Mouse (Mus musculus): ENCODE results near the gene Il17c. TPM values are rescaled to one million over a fixed set of nuclear protein-coding genes. Genes with fewer than 3 reads are reported as not detected.

Gene Il17c
- polyA plus RNA-seq, 1 experiment from 2014 or later = not detected

GRCm38 (mm10) chr8:122445203-122445602, 23.4 kb downstream of the Il17c start:
- Histone ChIP-seq H3K4me3 (peak overlapping the region; percentile 68; the same call in 1 of the 2 replicates), H3K36me3 (no peaks in the 10 kb centered on the region), H3K4me2 (replicated peaks) (peak overlapping the region; percentile 90), H3K9ac (no peak overlapping the region), H3K27me3 (no peaks in the 10 kb centered on the region), H3K4me1 (peaks cover 32% of the 10 kb centered on the region), H3K9me3 (replicated peaks) (no peaks in the 10 kb centered on the region), H3K27ac (peak overlapping the region; percentile 94; the same call in 1 of the 2 replicates)
- 65% methylated on average over 3 of the region's 3 CpGs for WGBS
- no peak for ATAC-seq (ENCODE audit: low FRiP score)

GRCm38 (mm10) chr8:122451161-122451703, 29.4 kb downstream of the Il17c start:
- no peak for ATAC-seq (ENCODE audit: low FRiP score)
- Histone ChIP-seq H3K4me2 (replicated peaks) (no peak overlapping the region), H3K4me3 (no peak overlapping the region), H3K9ac (no peak overlapping the region), H3K4me1 (no peaks in the 10 kb centered on the region; the same call in 1 of the 2 replicates), H3K27ac (no peak overlapping the region), H3K27me3 (peaks cover 16% of the 10 kb centered on the region), H3K9me3 (replicated peaks) (no peaks in the 10 kb centered on the region), H3K36me3 (no peaks in the 10 kb centered on the region)
- 77% methylated on average over 7 of the region's 7 CpGs for WGBS

GRCm38 (mm10) chr8:122452154-122452553, 30.3 kb downstream of the Il17c start:
- H3K27ac ChIP-seq = no peak overlapping the region
- no peak overlapping the region for H3K4me2 ChIP-seq (replicated peaks)
- 86% methylated on average over 10 of the region's 10 CpGs for WGBS
- no peak overlapping the region for H3K4me3 ChIP-seq
- no peaks in the 10 kb centered on the region for H3K4me1 ChIP-seq
- no peak overlapping the region for H3K9ac ChIP-seq
- H3K36me3 ChIP-seq = no peaks in the 10 kb centered on the region
- peaks cover 25% of the 10 kb centered on the region for H3K27me3 ChIP-seq
- no peaks in the 10 kb centered on the region for H3K9me3 ChIP-seq (replicated peaks)
- ATAC-seq (ENCODE audit: low FRiP score) = no peak

GRCm38 (mm10) chr8:122454409-122454808, 32.6 kb downstream of the Il17c start:
- ATAC-seq (ENCODE audit: low FRiP score) = no peak
- H3K9ac ChIP-seq = no peak overlapping the region
- no peak overlapping the region for H3K4me2 ChIP-seq (replicated peaks)
- no peak overlapping the region for H3K4me3 ChIP-seq
- H3K9me3 ChIP-seq (replicated peaks) = no peaks in the 10 kb centered on the region
- H3K36me3 ChIP-seq = no peaks in the 10 kb centered on the region
- H3K27ac ChIP-seq = no peak overlapping the region
- no peaks in the 10 kb centered on the region for H3K4me1 ChIP-seq
- H3K27me3 ChIP-seq = peaks cover 45% of the 10 kb centered on the region
- 89% methylated on average over 6 of the region's 6 CpGs for WGBS

GRCm38 (mm10) chr8:122457171-122457570, 35.4 kb downstream of the Il17c start:
- H3K27ac ChIP-seq = no peak overlapping the region
- H3K27me3 ChIP-seq = peaks cover 73% of the 10 kb centered on the region
- no peak overlapping the region for H3K4me3 ChIP-seq
- no peak for ATAC-seq (ENCODE audit: low FRiP score)
- 81% methylated on average over 11 of the region's 11 CpGs for WGBS
- no peak overlapping the region for H3K9ac ChIP-seq
- no peaks in the 10 kb centered on the region for H3K9me3 ChIP-seq (replicated peaks)
- no peak overlapping the region for H3K4me2 ChIP-seq (replicated peaks)
- peaks cover 15% of the 10 kb centered on the region for H3K4me1 ChIP-seq
- H3K36me3 ChIP-seq = no peaks in the 10 kb centered on the region

GRCm38 (mm10) chr8:122459218-122459900, 37.5 kb downstream of the Il17c start:
- no peak overlapping the region for H3K4me3 ChIP-seq
- no peak overlapping the region for H3K9ac ChIP-seq
- no peaks in the 10 kb centered on the region for H3K36me3 ChIP-seq
- no peak for ATAC-seq (ENCODE audit: low FRiP score)
- peaks cover 91% of the 10 kb centered on the region for H3K27me3 ChIP-seq
- no peaks in the 10 kb centered on the region for H3K9me3 ChIP-seq (replicated peaks)
- WGBS = 57% methylated on average over 6 of the region's 6 CpGs
- H3K4me2 ChIP-seq (replicated peaks) = no peak overlapping the region
- peaks cover 15% of the 10 kb centered on the region for H3K4me1 ChIP-seq
- no peak overlapping the region for H3K27ac ChIP-seq

- Histone ChIP-seq H3K9me3 (replicated peaks) (no peaks in the 10 kb centered on the region), H3K4me2 (replicated peaks) (peak overlapping the region; percentile 57), H3K4me1 (peaks cover 15% of the 10 kb centered on the region), H3K9ac (0 out of 2 replicates have a peak overlapping the region, but pooled peaks have one; percentile 24), H3K27me3 (peaks cover 86% of the 10 kb centered on the region), H3K36me3 (no peaks in the 10 kb centered on the region), H3K27ac (no peak overlapping the region), H3K4me3 (peak overlapping the region; percentile 29)
- 23% methylated on average over 7 of the region's 7 CpGs for WGBS
- ATAC-seq (ENCODE audit: low FRiP score) = no peak
Observed at GRCm38 (mm10) chr8:122459990-122460389, 38.2 kb downstream of the Il17c start.

- peak within 1 kb of the TSS; percentile 57 for H3K4me2 ChIP-seq (replicated peaks)
- H3K27me3 ChIP-seq = peaks cover 81% of the 10 kb centered on the region
- H3K27ac ChIP-seq = no peak within 1 kb of the TSS
- no peaks in the 10 kb centered on the region for H3K9me3 ChIP-seq (replicated peaks)
- WGBS = 4% methylated on average over 56 of the region's 56 CpGs
- H3K9ac ChIP-seq = peak within 1 kb of the TSS; percentile 24
- peak; percentile 73 for ATAC-seq (ENCODE audit: low FRiP score)
- H3K4me1 ChIP-seq = peaks cover 15% of the 10 kb centered on the region
- H3K4me3 ChIP-seq = peak within 1 kb of the TSS; percentile 29
- peaks cover 6% of the 10 kb centered on the region for H3K36me3 ChIP-seq
Observed at GRCm38 (mm10) chr8:122460524-122461472, 39.0 kb downstream of the Il17c start, which contains the start of gene Snai3. Gene Snai3, minus strand, starts transcription at chr8:122460733.

GRCm38 (mm10) chr8:122461473-122462148, 39.8 kb downstream of the Il17c start:
- H3K27ac ChIP-seq = no peak overlapping the region
- H3K9me3 ChIP-seq (replicated peaks) = no peaks in the 10 kb centered on the region
- no peak overlapping the region for H3K4me2 ChIP-seq (replicated peaks)
- H3K4me1 ChIP-seq = peaks cover 15% of the 10 kb centered on the region
- H3K27me3 ChIP-seq = peaks cover 74% of the 10 kb centered on the region
- ATAC-seq (ENCODE audit: low FRiP score) = no peak
- no peak overlapping the region for H3K4me3 ChIP-seq
- 56% methylated on average over 11 of the region's 11 CpGs for WGBS
- peaks cover 14% of the 10 kb centered on the region for H3K36me3 ChIP-seq
- H3K9ac ChIP-seq = no peak overlapping the region

GRCm38 (mm10) chr8:122462510-122462909, 40.7 kb downstream of the Il17c start:
- no peak overlapping the region for H3K4me2 ChIP-seq (replicated peaks)
- H3K27ac ChIP-seq = no peak overlapping the region
- ATAC-seq (ENCODE audit: low FRiP score) = no peak
- no peaks in the 10 kb centered on the region for H3K9me3 ChIP-seq (replicated peaks)
- no peak overlapping the region for H3K9ac ChIP-seq
- H3K4me1 ChIP-seq = peaks cover 15% of the 10 kb centered on the region
- peaks cover 22% of the 10 kb centered on the region for H3K36me3 ChIP-seq
- 63% methylated on average over 8 of the region's 8 CpGs for WGBS
- no peak overlapping the region for H3K4me3 ChIP-seq
- peaks cover 66% of the 10 kb centered on the region for H3K27me3 ChIP-seq

GRCm38 (mm10) chr8:122463651-122464640, 42.1 kb downstream of the Il17c start:
- no peak for ATAC-seq (ENCODE audit: low FRiP score)
- H3K4me3 ChIP-seq = no peak overlapping the region

More at GRCm38 (mm10) chr8:122463651-122464640, 42.1 kb downstream of the Il17c start:
- H3K36me3 ChIP-seq = peaks cover 33% of the 10 kb centered on the region
- H3K9me3 ChIP-seq (replicated peaks) = no peaks in the 10 kb centered on the region
- H3K4me2 ChIP-seq (replicated peaks) = no peak overlapping the region
- peaks cover 54% of the 10 kb centered on the region for H3K27me3 ChIP-seq
- no peak overlapping the region for H3K27ac ChIP-seq
- no peak overlapping the region for H3K9ac ChIP-seq
- peaks cover 15% of the 10 kb centered on the region for H3K4me1 ChIP-seq
- WGBS = 69% methylated on average over 12 of the region's 12 CpGs
